Mouse (Mus musculus): ENCODE data around the gene Sult2a4. TPM values are rescaled to one million over a fixed set of nuclear protein-coding genes. Genes with fewer than 3 reads are reported as not detected.

Gene Sult2a4
- not detected in 2 replicates for polyA plus RNA-seq (2012; ENCODE audit: low replicate concordance)

DNA sequence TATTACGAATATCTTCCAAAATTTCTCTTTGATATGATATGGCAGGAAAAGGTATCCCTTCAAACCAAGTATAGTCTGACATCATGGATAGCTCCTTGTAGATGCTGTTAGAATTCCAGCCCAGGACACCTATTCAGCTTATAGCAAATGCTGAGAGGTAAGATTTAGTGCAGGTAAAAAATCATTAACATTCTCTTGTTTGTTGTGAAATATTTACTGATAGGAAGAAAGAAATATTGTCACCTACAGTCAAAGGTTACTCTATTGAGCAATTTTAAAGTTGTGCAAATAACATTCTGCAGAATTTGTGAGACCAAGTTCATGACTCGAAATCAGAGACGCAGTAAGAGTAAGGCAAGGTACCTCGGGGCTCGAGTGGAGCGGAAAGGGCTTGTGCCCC, at the start of gene Sult2a4:
Gene Sult2a4, minus strand, starts transcription at position 101 of the 400 bp plus-strand sequence.

Other genes with a start within 250 kb of the Sult2a4 start
- not detected in 2 replicates for gene Sult2a1, start 152.2 kb downstream of the Sult2a4 start, polyA plus RNA-seq (2012; ENCODE audit: low replicate concordance)
- gene Sult2a3, start 133.4 kb upstream of the Sult2a4 start, polyA plus RNA-seq (2012; ENCODE audit: low replicate concordance): not detected in 2 replicates